Mouse (Mus musculus) leukemia stem cell, adult 10-12 weeks (primary cell): ENCODE results near the gene Brd7. TPM values are rescaled to one million over a fixed set of nuclear protein-coding genes. Genes with fewer than 3 reads are reported as not detected.

Experiments
- polyA plus RNA-seq: library from polyadenylated mRNA; stranded (reverse); fragments of >175 nt; gene quantifications from 2 replicates; pipeline ENCODE4 v1.2.3, GENCODE M21; 2012; ENCODE audit warnings: low replicate concordance

Gene Brd7
- 145 and 251 TPM in 2 replicates for polyA plus RNA-seq

GRCm38 (mm10) chr8:88361708-88362428, at the start of gene Brd7:
TSS of gene Brd7 (minus strand) at chr8:88362194.

Other genes with a start within 250 kb of the Brd7 start
- gene Cnep1r1, start 243.4 kb downstream of the Brd7 start, polyA plus RNA-seq: 4.7 and 6.3 TPM in 2 replicates
- 9.9 and 22.2 TPM in 2 replicates for gene Heatr3, start 224.3 kb downstream of the Brd7 start, polyA plus RNA-seq
- 18.0 and 30.0 TPM in 2 replicates for gene Tent4b, start 163.0 kb downstream of the Brd7 start, polyA plus RNA-seq
- 32.8 and 37.8 TPM in 2 replicates for gene Adcy7, start 89.8 kb downstream of the Brd7 start, polyA plus RNA-seq
- 1.6 and 3.3 TPM in 2 replicates for gene Nkd1, start 159.2 kb upstream of the Brd7 start, polyA plus RNA-seq